Mouse (Mus musculus): ENCODE data around the gene Rdh16.
"Not testable (repeated sequence)": the region's sequence is repeated elsewhere in the genome, so short reads cannot be mapped to it uniquely, and the experiment has no call there.

Gene Rdh16

DNA sequence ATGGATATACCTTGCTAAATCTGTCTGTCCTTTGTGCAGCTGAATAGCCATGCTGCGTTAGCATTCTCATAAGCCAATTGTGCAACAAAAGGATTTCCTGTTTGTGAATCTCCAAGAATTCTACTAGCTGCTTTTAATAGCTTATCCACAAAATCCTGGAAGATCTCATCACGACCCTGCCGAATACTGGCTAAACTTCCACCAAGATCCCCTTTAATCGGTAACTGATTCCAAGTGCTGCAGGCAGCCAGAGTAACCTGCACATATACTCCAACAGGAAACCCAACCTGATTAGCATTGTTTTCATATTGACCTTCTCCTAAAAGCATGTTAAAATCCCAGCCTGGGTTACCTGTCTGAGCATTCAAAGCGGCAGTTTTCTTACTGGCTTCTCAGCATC is 34.3 kb downstream of the Rdh16 start:
- DNase-seq = no peak

DNA sequence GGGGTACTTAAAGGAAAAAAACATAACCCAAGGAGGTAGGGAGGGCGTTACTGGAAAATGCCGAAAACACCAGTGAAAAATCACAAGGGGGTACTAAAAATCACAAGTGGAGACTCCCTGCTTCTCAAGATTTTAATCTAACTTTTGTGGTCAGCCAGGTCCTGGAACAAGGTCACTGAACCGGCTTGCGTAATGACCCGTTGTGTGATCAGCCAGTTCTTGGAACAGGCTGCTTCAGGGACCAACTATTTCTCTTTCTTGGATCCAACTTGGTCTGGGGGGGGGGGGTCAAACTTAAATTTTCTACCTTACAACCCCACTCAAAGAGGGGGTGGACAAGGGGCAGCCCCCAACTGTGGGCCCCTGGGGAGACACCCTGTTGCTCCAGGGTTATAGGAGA is 36.8 kb downstream of the Rdh16 start:
- not testable (repeated sequence) for DNase-seq

DNA sequence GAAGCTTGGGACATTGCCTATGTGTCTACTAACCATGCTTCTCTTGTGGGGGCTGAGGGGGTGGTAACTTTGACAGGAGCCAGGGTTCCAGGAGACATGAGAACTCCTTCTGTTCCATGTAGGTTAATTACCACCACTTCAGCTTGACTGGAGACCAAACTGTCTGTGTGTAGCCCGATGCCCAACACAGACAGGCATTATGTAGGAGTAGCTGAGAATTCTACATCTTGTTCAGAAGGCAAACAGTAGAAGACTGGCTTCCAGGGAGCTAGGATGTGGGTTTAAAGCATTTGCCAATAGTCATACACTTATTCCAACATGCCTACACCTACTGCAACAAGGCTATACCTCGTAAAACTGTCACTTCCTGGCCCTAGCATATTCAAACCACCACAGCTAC is 37.6 kb downstream of the Rdh16 start:
- DNase-seq = no peak

DNA sequence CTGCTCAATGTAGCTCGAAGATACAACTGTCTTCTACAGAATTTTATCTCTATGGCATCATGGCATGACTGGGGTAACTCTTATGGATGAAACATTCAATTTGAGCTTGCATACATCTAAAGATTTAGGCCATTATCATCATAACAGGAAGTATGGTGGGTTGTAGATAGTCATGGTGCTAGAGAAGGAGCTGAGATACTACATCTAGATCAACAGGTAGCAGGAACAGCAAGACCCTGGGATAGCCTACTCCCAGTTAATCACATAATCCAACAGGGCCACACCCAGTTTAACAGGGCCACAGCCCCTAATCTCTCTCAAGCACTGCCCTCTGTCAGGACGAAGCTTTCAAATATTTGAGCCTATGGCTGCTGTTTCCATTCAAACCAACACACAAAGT is 39.8 kb downstream of the Rdh16 start:
- no peak for DNase-seq

DNA sequence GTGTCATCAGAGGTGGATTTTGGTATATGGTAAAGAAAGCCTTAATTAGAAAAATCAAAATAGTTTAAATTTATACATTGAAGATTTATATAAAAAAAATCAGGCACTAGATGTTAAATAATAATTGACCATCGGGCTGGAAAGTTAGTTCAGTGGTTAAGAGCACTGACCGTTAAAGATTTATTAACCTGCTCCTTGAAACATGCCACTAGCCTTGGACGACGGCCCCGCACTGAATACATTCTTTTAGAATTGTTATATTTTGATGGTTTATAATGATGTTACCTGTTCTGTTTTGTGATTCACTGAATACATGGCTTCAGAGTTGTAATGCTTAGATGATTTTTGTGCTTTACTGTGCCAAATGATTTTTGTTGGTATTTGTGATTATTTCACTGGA is 45.0 kb downstream of the Rdh16 start:
- not testable (repeated sequence) for DNase-seq

DNA sequence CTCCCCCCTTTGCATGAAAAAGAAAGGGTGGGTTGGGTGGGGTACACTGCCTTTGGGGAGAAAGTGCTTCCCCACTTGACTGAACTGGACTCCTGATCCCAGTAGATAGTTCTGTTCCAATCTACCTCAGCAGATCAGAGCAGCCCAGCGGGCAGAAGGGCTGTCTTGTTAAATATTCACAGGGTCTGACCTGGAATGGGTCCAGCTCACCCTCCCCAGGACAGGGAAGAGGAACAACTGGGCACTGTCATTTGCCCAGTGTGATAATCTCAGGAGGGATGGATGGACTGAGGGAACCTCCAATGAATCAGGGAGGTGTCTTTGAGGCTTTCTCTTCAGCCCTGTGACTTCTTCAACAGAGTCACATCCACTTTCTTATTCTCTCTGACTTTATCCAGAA is 47.1 kb downstream of the Rdh16 start:
- no peak for DNase-seq

GRCm38 (mm10) chr10:127849628-127850027 is 48.7 kb downstream of the Rdh16 start, which contains the start of gene Rdh19:
TSS of gene Rdh19 (plus strand) at chr10:127849928.
- DNase-seq = no peak

- no peak for DNase-seq
Measured at GRCm38 (mm10) chr10:127856376-127856775, 55.4 kb downstream of the Rdh16 start.

DNA sequence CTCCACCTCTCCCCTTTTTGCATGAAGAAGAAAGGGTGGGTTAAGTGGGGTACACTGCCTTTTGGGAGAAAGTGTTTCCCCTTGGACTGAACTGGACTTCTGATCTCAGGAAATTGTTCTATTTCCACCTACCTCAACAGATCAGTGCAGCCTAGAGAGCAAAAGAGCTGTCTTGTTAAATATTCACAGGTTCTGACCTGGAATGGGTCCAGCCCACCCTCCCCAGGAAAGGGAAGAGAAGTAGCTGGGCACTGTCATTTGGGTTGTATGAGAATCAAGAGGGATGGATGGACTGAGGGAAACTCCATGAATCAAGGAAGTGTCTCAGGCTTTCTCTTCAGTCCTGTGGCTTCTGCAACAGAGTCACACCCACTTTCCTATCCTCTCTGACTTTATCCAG is 64.0 kb downstream of the Rdh16 start:
- DNase-seq = no peak

- no peak for DNase-seq
Measured at GRCm38 (mm10) chr10:127866232-127866631, 65.3 kb downstream of the Rdh16 start, which contains the start of gene Rdh16f2. TSS of gene Rdh16f2 (plus strand) at chr10:127866474.

DNA sequence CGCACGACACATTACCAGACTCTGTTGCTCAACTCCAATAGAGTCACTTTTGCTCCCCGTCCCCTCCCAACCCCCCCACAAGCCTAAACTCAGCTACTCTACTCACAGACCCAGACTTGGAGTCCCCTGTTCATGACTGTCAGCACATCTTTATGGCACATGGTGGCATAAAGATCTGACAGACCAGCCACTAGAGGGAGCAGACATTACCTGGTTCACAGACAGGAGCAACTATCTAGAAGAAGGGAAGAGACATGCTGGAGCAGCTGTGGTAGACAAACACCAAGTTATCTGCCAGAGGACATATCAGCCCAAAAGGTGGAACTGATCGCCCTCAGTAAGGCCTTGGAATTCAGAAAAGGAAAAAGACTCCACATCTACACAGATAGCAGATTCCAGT is 71.5 kb downstream of the Rdh16 start:
- DNase-seq = peak; percentile 26

GRCm38 (mm10) chr10:127877681-127878080 is 76.7 kb downstream of the Rdh16 start:
- DNase-seq = peak; percentile 40

DNA sequence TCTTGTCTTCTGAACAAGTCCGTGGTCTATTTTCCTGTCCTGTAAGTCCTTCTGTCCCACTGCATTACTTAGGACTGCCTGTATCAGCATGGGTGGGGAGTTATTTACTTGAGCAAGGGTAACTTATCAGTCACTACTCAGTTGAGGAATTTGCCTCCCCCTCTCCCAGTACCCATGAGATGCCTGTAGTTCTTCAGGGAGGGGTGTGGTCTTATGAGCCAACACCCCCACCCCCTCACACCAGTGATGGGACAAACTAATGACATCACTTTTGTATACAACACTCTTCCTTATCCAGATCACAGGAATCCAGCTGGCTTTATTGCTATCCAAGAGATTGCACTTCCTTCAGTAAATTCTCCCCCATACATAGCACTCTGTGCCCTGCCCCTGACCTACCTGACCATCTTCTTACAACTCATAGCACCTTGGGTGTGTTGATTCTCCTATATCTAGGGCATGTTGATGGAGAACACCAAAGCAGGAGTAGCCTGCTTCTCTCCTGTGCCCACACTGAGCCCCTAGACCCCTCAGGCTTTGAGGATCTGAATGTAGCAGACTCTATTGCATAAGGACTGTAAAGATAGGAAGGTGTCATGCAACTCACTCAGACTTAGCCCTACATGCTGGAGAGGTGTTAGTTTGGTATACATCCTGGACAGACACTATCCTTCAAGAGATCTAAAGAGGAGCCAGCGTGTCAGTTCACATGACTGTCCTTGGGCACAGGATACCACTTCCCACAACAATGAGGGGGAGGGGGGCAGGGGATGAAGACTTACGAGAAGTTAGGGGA is 77.5 kb downstream of the Rdh16 start:
- DNase-seq = no peak

- DNase-seq = no peak
Measured at GRCm38 (mm10) chr10:127879155-127879688, 78.3 kb downstream of the Rdh16 start.

DNA sequence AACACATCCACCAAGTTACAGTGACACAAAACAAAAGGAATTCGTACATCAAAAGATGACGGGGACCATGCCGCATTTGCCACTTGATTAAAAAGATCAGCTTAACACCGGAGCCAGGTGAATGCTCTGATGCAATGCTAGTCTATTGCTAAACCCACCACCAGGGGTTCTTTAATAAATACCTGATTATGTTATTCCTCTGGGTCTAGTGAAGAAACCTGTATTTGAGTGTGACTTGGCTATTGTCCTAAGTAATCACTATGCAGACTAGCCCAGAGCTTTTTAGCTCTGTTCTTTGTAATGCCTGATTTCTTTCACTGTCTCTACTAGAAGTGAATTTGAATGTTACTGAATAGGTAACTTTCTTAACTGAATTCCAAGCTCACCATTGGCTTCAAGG is 80.1 kb downstream of the Rdh16 start:
- no peak for DNase-seq

- no peak for DNase-seq
Measured at GRCm38 (mm10) chr10:127886551-127886950, 85.6 kb downstream of the Rdh16 start.

DNA sequence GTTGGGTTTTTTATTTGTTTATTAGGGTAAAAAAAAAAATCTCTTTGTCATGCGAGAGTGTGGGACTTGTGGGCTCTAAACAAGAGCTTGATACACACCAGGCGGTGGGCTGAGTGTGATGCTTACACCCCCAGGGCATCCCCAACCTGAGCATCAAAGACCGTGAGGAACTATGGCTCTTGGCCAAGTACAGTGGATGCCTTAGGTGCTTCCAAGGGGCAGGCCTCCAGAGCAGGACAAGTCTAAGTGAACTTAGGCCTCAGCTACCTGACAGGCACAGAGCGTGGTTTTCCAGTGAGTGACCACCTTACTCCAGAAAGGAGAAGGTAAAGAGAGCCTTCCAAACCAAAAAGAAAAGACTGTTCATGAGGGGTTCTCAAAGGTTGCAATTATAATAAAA is 86.0 kb downstream of the Rdh16 start:
- no peak for DNase-seq

- no peak for DNase-seq
Measured at GRCm38 (mm10) chr10:127888605-127889004, 87.7 kb downstream of the Rdh16 start, which contains the start of gene Rdh7. TSS of gene Rdh7 (minus strand) at chr10:127888817.

- no peak for DNase-seq
Measured at GRCm38 (mm10) chr10:127891481-127891880, 90.5 kb downstream of the Rdh16 start.

GRCm38 (mm10) chr10:127893163-127894022 is 92.4 kb downstream of the Rdh16 start:
- peak; percentile 20 for DNase-seq
